Comparison of ENCODE assay signal across 12 mouse cellular contexts in the genomic region with DNA sequence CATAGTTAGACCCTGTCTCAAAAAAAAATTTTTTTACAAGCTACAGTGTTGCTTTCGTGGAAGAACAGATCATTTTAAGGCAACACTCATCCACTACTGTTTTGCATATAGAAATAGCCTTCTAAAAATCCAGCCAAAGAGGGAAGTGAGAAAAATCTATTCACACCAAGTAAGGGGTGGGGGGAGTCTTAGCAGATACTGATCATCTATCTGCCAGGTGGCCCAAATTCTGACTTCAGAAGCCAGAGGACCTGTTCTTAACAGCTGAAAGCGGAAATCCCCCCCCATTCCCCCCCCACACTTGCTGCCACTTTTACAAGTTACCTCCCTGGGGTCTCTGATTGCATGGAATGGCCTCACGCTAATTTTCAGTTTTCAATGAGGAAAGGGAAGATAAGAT.
A peak's percentile ranks its signal among the peaks of the same experiment; 100 is the strongest.
DNase-seq lines count a peak whose midpoint lies in the region; ATAC-seq and TF ChIP-seq lines count a peak whose summit lies in the region.
"Had no signal": no experiment of that assay in that cellular context is flagged by ENCODE, and none has a peak within 500 bp of the region (broad histone marks: within the 10 kb centered on the region; RNA-seq: fewer than 3 reads in every experiment).

No protein-coding gene starts in this region.

- H3K27ac ChIP-seq in heart, embryonic 10.5 days = peak overlapping the region; percentile 87
- no peak overlapping the region for H3K27ac ChIP-seq in heart, embryonic 11.5 days (ENCODE audit: low read depth, low read length)
- 0 out of 2 replicates have a peak overlapping the region, but pooled peaks have one; percentile 89 for H3K27ac ChIP-seq in heart, postnatal 0 days (ENCODE audit: low read depth)
- no peak overlapping the region for H3K27ac ChIP-seq in midbrain, embryonic 12.5 days (replicated peaks)
- no peak overlapping the region for H3K27ac ChIP-seq in midbrain, embryonic 11.5 days (ENCODE audit: low read depth, low read length)
- H3K27ac ChIP-seq: forebrain, embryonic 12.5 days; kidney, postnatal 0 days; liver, embryonic 15.5 days; neural tube, embryonic 15.5 days had no signal

- TF ChIP-seq EP300 in heart, postnatal 0 days (IDR thresholded peaks at IDR 0.05; ENCODE audit: low read depth) = no peak

- H3K4me3 ChIP-seq in heart, embryonic 10.5 days = no peak overlapping the region
- H3K4me3 ChIP-seq in heart, embryonic 11.5 days (ENCODE audit: low read depth, low read length) = no peak overlapping the region
- no peak overlapping the region for H3K4me3 ChIP-seq in heart, postnatal 0 days (ENCODE audit: low read depth, low read length)
- no peak overlapping the region for H3K4me3 ChIP-seq in midbrain, embryonic 12.5 days
- no peak overlapping the region for H3K4me3 ChIP-seq in midbrain, embryonic 11.5 days (ENCODE audit: low read depth, low read length)

- H3K36me3 ChIP-seq in heart, embryonic 10.5 days = peaks cover 22% of the 10 kb centered on the region
- no peaks in the 10 kb centered on the region for H3K36me3 ChIP-seq in heart, embryonic 11.5 days (ENCODE audit: control insufficient read depth, insufficient read depth, low read length)
- H3K36me3 ChIP-seq in heart, postnatal 0 days (replicated peaks; ENCODE audit: control insufficient read depth, insufficient read depth, low read length) = peaks cover 21% of the 10 kb centered on the region
- no peaks in the 10 kb centered on the region for H3K36me3 ChIP-seq in midbrain, embryonic 12.5 days
- H3K36me3 ChIP-seq in midbrain, embryonic 11.5 days (ENCODE audit: control insufficient read depth, insufficient read depth, low read length) = no peaks in the 10 kb centered on the region
- H3K36me3 ChIP-seq: forebrain, embryonic 12.5 days; liver, embryonic 15.5 days; neural tube, embryonic 15.5 days had no signal

- WGBS in heart, embryonic 10.5 days = 52% methylated on average over 3 of the region's 3 CpGs
- 46% methylated on average over 3 of the region's 3 CpGs for WGBS in heart, embryonic 11.5 days (ENCODE audit: insufficient replicate concordance)
- 64% methylated on average over 3 of the region's 3 CpGs for WGBS in heart, postnatal 0 days
- 67% methylated on average over 3 of the region's 3 CpGs for WGBS in midbrain, embryonic 12.5 days
- 67% methylated on average over 3 of the region's 3 CpGs for WGBS in midbrain, embryonic 11.5 days

- H3K9me3 ChIP-seq in heart, embryonic 10.5 days = no peaks in the 10 kb centered on the region
- no peaks in the 10 kb centered on the region for H3K9me3 ChIP-seq in heart, embryonic 11.5 days (replicated peaks; ENCODE audit: control insufficient read depth, low read length)
- no peaks in the 10 kb centered on the region for H3K9me3 ChIP-seq in heart, postnatal 0 days (replicated peaks; ENCODE audit: control insufficient read depth, low read length)
- no peaks in the 10 kb centered on the region for H3K9me3 ChIP-seq in midbrain, embryonic 12.5 days
- no peaks in the 10 kb centered on the region for H3K9me3 ChIP-seq in midbrain, embryonic 11.5 days (ENCODE audit: control insufficient read depth, low read length)
- H3K9me3 ChIP-seq: forebrain, embryonic 12.5 days; liver, embryonic 15.5 days; neural tube, embryonic 15.5 days had no signal

- no peaks in the 10 kb centered on the region for H3K27me3 ChIP-seq in heart, embryonic 10.5 days (ENCODE audit: insufficient read depth, poor library complexity, severe bottlenecking)
- H3K27me3 ChIP-seq in heart, embryonic 11.5 days (ENCODE audit: control insufficient read depth, insufficient read depth, low read length) = no peaks in the 10 kb centered on the region
- no peaks in the 10 kb centered on the region for H3K27me3 ChIP-seq in heart, postnatal 0 days (ENCODE audit: control insufficient read depth, insufficient read depth, low read length)
- no peaks in the 10 kb centered on the region for H3K27me3 ChIP-seq in midbrain, embryonic 12.5 days
- H3K27me3 ChIP-seq in midbrain, embryonic 11.5 days (ENCODE audit: control insufficient read depth, insufficient read depth, low read length) = no peaks in the 10 kb centered on the region
- H3K27me3 ChIP-seq: forebrain, embryonic 12.5 days; liver, embryonic 15.5 days; neural tube, embryonic 15.5 days had no signal

- DNase-seq in heart, embryonic 10.5 days (ENCODE audit: low spot score) = no peak
- DNase-seq in heart, postnatal 0 days (ENCODE audit: low spot score) = no peak
- no peak for DNase-seq in heart, adult 18-20 months
- DNase-seq in midbrain, embryonic 11.5 days (ENCODE audit: low spot score, missing footprints) = no peak
- DNase-seq in spleen, adult 12 weeks (ENCODE audit: low spot score) = no peak

- TF ChIP-seq CTCF in heart, postnatal 0 days (IDR thresholded peaks at IDR 0.05; ENCODE audit: low read depth) = no peak

- ATAC-seq in heart, embryonic 11.5 days (replicated peaks; ENCODE audit: insufficient number of reproducible peaks, low FRiP score, low TSS enrichment) = no peak
- ATAC-seq in heart, postnatal 0 days (ENCODE audit: insufficient read depth, low read depth) = no peak
- no peak for ATAC-seq in midbrain, embryonic 12.5 days (ENCODE audit: low FRiP score, low read depth)
- ATAC-seq in midbrain, embryonic 11.5 days (ENCODE audit: low FRiP score) = no peak
- 0 out of 2 replicates have a peak, but pooled peaks have one; percentile 30 for ATAC-seq in granulocyte monocyte progenitor cell, adult 5-6 weeks (replicated peaks; ENCODE audit: poor library complexity, severe bottlenecking)

- H3K4me2 ChIP-seq in heart, embryonic 11.5 days = no peak overlapping the region
- no peak overlapping the region; the same call in 1 of the 2 replicates for H3K4me2 ChIP-seq in heart, postnatal 0 days (ENCODE audit: low read depth, low read length)
- peak overlapping the region; percentile 65; the same call in 1 of the 2 replicates for H3K4me2 ChIP-seq in midbrain, embryonic 12.5 days (replicated peaks)
- no peak overlapping the region for H3K4me2 ChIP-seq in midbrain, embryonic 11.5 days

- H3K9ac ChIP-seq in heart, embryonic 11.5 days (ENCODE audit: low read depth, low read length) = no peak overlapping the region
- no peak overlapping the region for H3K9ac ChIP-seq in heart, postnatal 0 days (replicated peaks; ENCODE audit: low read depth, low read length)
- no peak overlapping the region for H3K9ac ChIP-seq in midbrain, embryonic 12.5 days (replicated peaks)
- no peak overlapping the region for H3K9ac ChIP-seq in midbrain, embryonic 11.5 days (ENCODE audit: low read length)
- H3K9ac ChIP-seq: liver, embryonic 15.5 days had no signal

- peaks cover 62% of the 10 kb centered on the region for H3K4me1 ChIP-seq in heart, embryonic 10.5 days
- H3K4me1 ChIP-seq in heart, embryonic 11.5 days (ENCODE audit: control insufficient read depth, insufficient read depth, low read length) = peaks cover 54% of the 10 kb centered on the region
- peaks cover 35% of the 10 kb centered on the region for H3K4me1 ChIP-seq in heart, postnatal 0 days (ENCODE audit: control insufficient read depth, insufficient read depth)
- peaks cover 8% of the 10 kb centered on the region; the same call in 1 of the 2 replicates for H3K4me1 ChIP-seq in midbrain, embryonic 12.5 days
- peaks cover 2% of the 10 kb centered on the region; the same call in 1 of the 2 replicates for H3K4me1 ChIP-seq in midbrain, embryonic 11.5 days (ENCODE audit: control insufficient read depth, insufficient read depth, low read length)

Comparison
In these comparisons a context has a peak if more than half of its experiments do, and no peak if none do; other contexts are left out.
1. H3K27ac ChIP-seq: peak in heart, embryonic 10.5 days (single experiment) and heart, postnatal 0 days (single experiment); none in heart, embryonic 11.5 days (single experiment), midbrain, embryonic 12.5 days (single experiment) and midbrain, embryonic 11.5 days (single experiment).